Mouse (Mus musculus): ENCODE results near the gene Cblc.

DNA sequence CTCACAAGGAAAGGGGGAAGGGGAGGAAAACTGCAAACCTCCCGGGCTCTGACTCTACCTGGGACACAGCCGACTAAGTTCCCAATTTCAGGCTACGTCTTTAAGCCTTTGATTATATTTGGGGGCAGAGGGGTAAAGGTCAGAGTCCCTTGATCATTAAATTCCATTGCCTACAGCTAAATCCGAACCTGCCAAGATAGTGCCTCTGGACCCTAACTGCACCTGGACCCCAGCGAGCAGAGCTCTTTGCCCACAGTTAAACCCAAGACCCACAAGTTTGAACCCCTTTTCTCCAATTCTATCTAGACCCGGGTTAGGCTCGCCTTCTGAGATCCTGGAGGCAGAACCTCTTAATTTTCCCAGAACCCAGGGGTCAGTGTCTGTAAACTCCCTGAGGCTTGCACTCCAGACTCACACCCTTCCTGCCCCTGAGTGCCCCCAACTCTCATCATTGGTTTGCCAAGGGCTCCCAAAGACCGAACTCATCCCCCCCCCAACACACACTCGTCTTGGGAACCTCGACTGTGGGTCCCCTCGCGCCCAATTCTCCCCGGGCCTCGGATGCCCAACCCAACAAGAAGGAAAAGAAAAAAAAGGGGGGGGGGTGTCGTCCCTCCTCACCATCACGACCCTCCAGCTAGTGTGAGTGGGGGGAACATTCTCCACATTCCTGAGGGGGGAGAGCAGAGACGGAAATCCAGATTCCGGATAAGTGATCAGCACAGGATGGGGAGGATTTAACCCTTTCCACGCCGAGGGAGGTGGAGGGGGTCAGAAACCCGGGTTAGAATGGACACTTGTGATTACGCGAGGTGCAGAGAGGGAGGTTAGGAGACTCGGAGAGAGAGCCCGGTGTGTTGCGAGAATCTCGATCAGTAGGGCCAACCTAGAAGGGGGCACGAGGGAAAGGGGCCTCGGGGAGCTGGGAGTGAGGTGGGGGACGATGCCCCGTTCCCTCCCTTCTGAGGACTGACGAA lies 48.1 kb downstream of the Cblc start:
- TF ChIP-seq CTCF (IDR thresholded peaks at IDR 0.05; ENCODE audit: borderline replicate concordance, insufficient read depth, low read length): no peak
- TF ChIP-seq POLR2A (IDR thresholded peaks at IDR 0.05; ENCODE audit: low read depth, low read length): no peak; the same call in 1 of the 2 replicates

All from embryonic fibroblast, embryonic 13.5 days (primary cell).